In the genomic region with DNA sequence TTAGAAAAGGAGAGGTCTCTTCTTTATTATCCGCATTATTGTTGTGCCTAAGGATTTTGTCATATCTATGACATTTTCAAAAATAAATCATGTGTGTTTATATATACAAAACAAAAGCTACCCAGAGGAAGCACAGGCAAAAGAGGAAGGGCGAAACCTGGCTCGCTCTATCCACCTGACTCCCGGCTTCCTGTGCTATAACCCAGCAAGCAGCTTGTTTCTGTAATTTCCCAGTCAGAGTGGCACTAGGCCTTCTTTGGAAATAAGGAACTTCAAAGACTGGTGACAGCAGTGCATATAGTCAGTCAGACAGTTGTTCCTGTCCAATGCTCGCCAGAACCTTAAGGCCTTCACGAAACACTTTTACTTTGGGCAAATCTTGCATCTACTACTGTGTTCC, we compare ENCODE assay signal across 10 mouse cellular contexts. TPM values are rescaled to one million over a fixed set of nuclear protein-coding genes. Genes with fewer than 3 reads are reported as not detected.
DNase-seq lines count a peak whose midpoint lies in the region; ATAC-seq and TF ChIP-seq lines count a peak whose summit lies in the region.
"Had no signal": no experiment of that assay in that cellular context is flagged by ENCODE, and none has a peak within 500 bp of the region (broad histone marks: within the 10 kb centered on the region; RNA-seq: fewer than 3 reads in every experiment).

No protein-coding gene starts in this region.

- H3K4me1 ChIP-seq in heart, adult 2 months (ENCODE audit: control insufficient read depth, insufficient read depth, low read length), result peaks cover 2% of the 10 kb centered on the region; the same call in 1 of the 2 replicates
- peaks cover 4% of the 10 kb centered on the region for H3K4me1 ChIP-seq in heart, embryonic 12.5 days (replicated peaks)
- peaks cover under 1% of the 10 kb centered on the region; the same call in 1 of the 2 replicates for H3K4me1 ChIP-seq in forebrain, embryonic 11.5 days (replicated peaks; ENCODE audit: control insufficient read depth, insufficient read depth, low read length)

- TF ChIP-seq EP300 in heart, adult 2 months (IDR thresholded peaks at IDR 0.05; ENCODE audit: insufficient read depth, low read depth, low read length), result peak; percentile 25; the same call in 1 of the 2 replicates

- DNase-seq in heart, adult 2 months, result peak; percentile 30 to 45
- peak; percentile 37 for DNase-seq in brain, adult 2 months (ENCODE audit: low read depth, low spot score)
- DNase-seq in kidney, adult 18-20 months, result peak; percentile 12
- DNase-seq in lung, postnatal 10 days, result peak; percentile 47
- no peak for DNase-seq in forebrain, embryonic 11.5 days (ENCODE audit: low spot score)
- no peak for DNase-seq in ovary, postnatal 14 days (ENCODE audit: low spot score)
- DNase-seq in thymus, adult 18-20 months, result no peak
- DNase-seq: spleen, adult 18-20 months; thymus, postnatal 14 days had no signal

- intact Hi-C loops in heart, adult 2 months (cut with DNase I), result no loop called here

- no peaks in the 10 kb centered on the region for H3K27me3 ChIP-seq in heart, adult 2 months (ENCODE audit: control insufficient read depth, insufficient read depth, low read length)
- no peaks in the 10 kb centered on the region for H3K27me3 ChIP-seq in heart, embryonic 12.5 days (replicated peaks)
- peaks cover 4% of the 10 kb centered on the region; the same call in 1 of the 2 replicates for H3K27me3 ChIP-seq in forebrain, embryonic 11.5 days (ENCODE audit: control insufficient read depth, insufficient read depth, low read length)

- H3K36me3 ChIP-seq in heart, adult 2 months (ENCODE audit: control insufficient read depth, insufficient read depth, low read length), result peaks cover 7% of the 10 kb centered on the region
- H3K36me3 ChIP-seq in heart, embryonic 12.5 days, result no peaks in the 10 kb centered on the region
- H3K36me3 ChIP-seq in forebrain, embryonic 11.5 days (ENCODE audit: control insufficient read depth, insufficient read depth, low read length), result no peaks in the 10 kb centered on the region

- H3K27ac ChIP-seq in heart, adult 2 months, result peak overlapping the region; percentile 59
- H3K27ac ChIP-seq in heart, embryonic 12.5 days (ENCODE audit: poor library complexity, severe bottlenecking), result no peak overlapping the region
- H3K27ac ChIP-seq in forebrain, embryonic 11.5 days (ENCODE audit: low read depth, low read length), result no peak overlapping the region

- no peaks in the 10 kb centered on the region for H3K9me3 ChIP-seq in heart, embryonic 12.5 days (replicated peaks)
- H3K9me3 ChIP-seq in forebrain, embryonic 11.5 days (ENCODE audit: control insufficient read depth, low read length), result no peaks in the 10 kb centered on the region

- no peaks in the 10 kb centered on the region for H3K79me2 ChIP-seq in heart, adult 2 months (replicated peaks; ENCODE audit: control insufficient read depth, insufficient read depth, low read length)

- no peak overlapping the region for H3K4me2 ChIP-seq in heart, embryonic 12.5 days
- H3K4me2 ChIP-seq in forebrain, embryonic 11.5 days (ENCODE audit: low read depth, low read length, severe bottlenecking), result no peak overlapping the region

- ATAC-seq in heart, embryonic 12.5 days (ENCODE audit: insufficient number of reproducible peaks, low FRiP score), result no peak
- no peak for ATAC-seq in forebrain, embryonic 11.5 days (replicated peaks; ENCODE audit: low FRiP score)

- 48% methylated on average over 6 of the region's 6 CpGs for WGBS in heart, adult 2 months
- WGBS in heart, embryonic 12.5 days, result 82% methylated on average over 6 of the region's 6 CpGs
- WGBS in forebrain, embryonic 11.5 days, result 92% methylated on average over 6 of the region's 6 CpGs

- peak; percentile 43; the same call in 1 of the 2 replicates for TF ChIP-seq POLR2A in heart, adult 2 months (IDR thresholded peaks at IDR 0.05; ENCODE audit: insufficient read depth, low read depth, low read length)

- H3K9ac ChIP-seq in heart, adult 2 months (ENCODE audit: low read depth, low read length), result no peak overlapping the region
- H3K9ac ChIP-seq in heart, embryonic 12.5 days, result no peak overlapping the region
- no peak overlapping the region for H3K9ac ChIP-seq in forebrain, embryonic 11.5 days (ENCODE audit: low read length)

- no peak overlapping the region for H3K4me3 ChIP-seq in heart, adult 2 months
- H3K4me3 ChIP-seq in heart, embryonic 12.5 days, result no peak overlapping the region
- no peak overlapping the region for H3K4me3 ChIP-seq in forebrain, embryonic 11.5 days (ENCODE audit: low read depth, low read length)

- no peak for TF ChIP-seq CTCF in heart, adult 2 months (IDR thresholded peaks at IDR 0.05)

RNA-seq across cellular contexts. Expression of a gene that starts 6.6 kb away (rescaled TPM):
- total RNA-seq in heart, adult 2 months (2021), result 10 to 100 TPM; 18.1 to 22.3 TPM
- 7.1 and 11.3 TPM in 2 replicates for polyA plus RNA-seq in heart, adult 2 months (2012; rRNA removed)
- 4.8 and 5.4 TPM in 2 replicates for polyA plus RNA-seq in heart, embryonic 12.5 days (2016; fragmentation: Nextera tagmentation; extraction: Ambion mirVana)
- 7.1 and 11.8 TPM in 2 replicates for polyA plus RNA-seq in forebrain, embryonic 11.5 days (2014; fragmentation: Nextera tagmentation; extraction: Ambion mirVana)

Comparison
In these comparisons a context has a peak if more than half of its experiments do, and no peak if none do; other contexts are left out.
1. DNase-seq: peak in heart, adult 2 months (2 of 2), brain, adult 2 months (single experiment), kidney, adult 18-20 months (single experiment) and lung, postnatal 10 days (single experiment); none in forebrain, embryonic 11.5 days (single experiment), ovary, postnatal 14 days (single experiment) and thymus, adult 18-20 months (0 of 2).